Mouse (Mus musculus) cerebellum, adult 2 months (tissue): ENCODE data around the gene Epb41l5.

ENCODE experiments used
- CTCF ChIP-seq: fragments of 200-500 bp; IDR thresholded peaks from 2 replicates; pipeline ENCODE4 v1.5.1; 2011; ENCODE audit warnings: low read depth, mild to moderate bottlenecking, control low read depth, low read length, moderate library complexity, borderline replicate concordance; ENCODE audit not compliant: insufficient read depth
- POLR2A ChIP-seq: fragments of 200-500 bp; IDR thresholded peaks from 2 replicates; pipeline ENCODE4 v1.6.1; 2011; ENCODE audit warnings: low read length, control low read depth, borderline replicate concordance; ENCODE audit not compliant: insufficient read depth

DNA sequence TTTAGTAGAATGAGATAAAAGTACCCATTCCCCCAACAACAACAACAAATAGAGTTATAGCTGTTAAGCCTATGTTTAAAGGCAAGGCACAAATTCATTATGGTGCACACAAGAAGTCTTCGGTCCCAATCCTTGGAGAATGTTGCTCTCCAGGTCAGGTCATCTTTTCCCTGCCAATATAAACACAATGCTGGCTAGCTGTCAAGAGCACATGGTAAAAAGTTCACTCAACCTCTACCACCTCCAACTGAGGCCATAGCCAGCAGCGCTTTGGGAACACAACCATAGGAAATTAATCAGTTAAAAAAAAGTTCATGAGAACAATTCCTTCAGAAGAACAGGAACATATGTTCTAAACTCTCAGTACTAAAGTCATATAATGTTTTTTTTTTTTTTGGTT is 58.8 kb downstream of the Epb41l5 start:
- TF ChIP-seq POLR2A: no peak
- TF ChIP-seq CTCF: no peak
